8 mouse cellular contexts compared by ENCODE assay signal in the genomic region with DNA sequence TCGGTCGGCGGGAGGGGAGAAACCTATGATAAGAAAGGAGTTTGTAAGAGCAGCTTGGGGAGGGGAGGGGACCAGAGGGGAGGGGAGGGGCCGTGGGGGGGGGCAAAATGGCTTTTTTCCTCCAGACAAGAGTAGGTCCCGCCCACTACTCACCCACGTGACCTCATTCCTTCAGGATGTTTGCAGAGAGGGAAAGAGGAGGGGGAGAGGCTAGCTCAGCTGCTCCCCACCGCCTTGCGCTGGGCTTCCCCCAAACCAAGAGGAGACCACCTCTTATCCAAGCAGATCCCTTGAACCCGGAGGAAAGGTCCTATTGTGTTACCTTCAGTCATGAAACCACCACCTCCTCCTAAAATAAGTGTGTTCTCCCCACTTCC. TPM values are rescaled to one million over a fixed set of nuclear protein-coding genes. Genes with fewer than 3 reads are reported as not detected.
DNase-seq lines count a peak whose midpoint lies in the region; ATAC-seq and TF ChIP-seq lines count a peak whose summit lies in the region.

No protein-coding gene starts in this region.

- no peaks in the 10 kb centered on the region; the same call in 1 of the 2 replicates for H3K27me3 ChIP-seq in embryonic facial prominence, embryonic 10.5 days (replicated peaks; ENCODE audit: low read depth, poor library complexity, severe bottlenecking)
- H3K27me3 ChIP-seq in kidney, adult 2 months (replicated peaks; ENCODE audit: control insufficient read depth, insufficient read depth, low read length): no peaks in the 10 kb centered on the region
- no peaks in the 10 kb centered on the region for H3K27me3 ChIP-seq in limb, embryonic 14.5 days (ENCODE audit: control insufficient read depth, insufficient read depth, low read length)
- no peaks in the 10 kb centered on the region for H3K27me3 ChIP-seq in myocyte (ENCODE audit: control insufficient read depth, insufficient read depth, insufficient read length)

- H3K4me2 ChIP-seq in limb, embryonic 14.5 days (replicated peaks; ENCODE audit: low read depth, low read length, severe bottlenecking): peak overlapping the region; percentile 87
- peak overlapping the region; percentile 93 for H3K4me2 ChIP-seq in myocyte (ENCODE audit: low read depth)

- TF ChIP-seq CTCF in kidney, adult 2 months (conservative IDR thresholded peaks at IDR 0.05; ENCODE audit: insufficient read depth, insufficient read length, low read depth, low read length): no peak

- peak overlapping the region; percentile 26 for H3ac ChIP-seq in myocyte (ENCODE audit: control insufficient read depth, insufficient read length)

- peak; percentile 74 for TF ChIP-seq POLR2A in kidney, adult 2 months (IDR thresholded peaks at IDR 0.05; ENCODE audit: low read depth, low read length)
- no peak; the same call in 1 of the 2 replicates for TF ChIP-seq POLR2A in limb, embryonic 14.5 days (IDR thresholded peaks at IDR 0.05; ENCODE audit: borderline replicate concordance, extremely low read depth, insufficient read depth, insufficient read length)
- peak; percentile 70 for TF ChIP-seq POLR2A in myocyte (IDR thresholded peaks at IDR 0.05; ENCODE audit: insufficient read length, low read depth)

- peaks cover 22% of the 10 kb centered on the region for H3K36me3 ChIP-seq in embryonic facial prominence, embryonic 10.5 days (replicated peaks)
- H3K36me3 ChIP-seq in kidney, adult 2 months (ENCODE audit: control insufficient read depth, insufficient read depth, low read length): no peaks in the 10 kb centered on the region
- H3K36me3 ChIP-seq in limb, embryonic 14.5 days (ENCODE audit: control insufficient read depth, insufficient read depth, low read length): peaks cover 12% of the 10 kb centered on the region; the same call in 1 of the 2 replicates
- no peaks in the 10 kb centered on the region for H3K36me3 ChIP-seq in myocyte (ENCODE audit: control insufficient read depth, insufficient read depth)

- peak overlapping the region; percentile 94 for H3K4me3 ChIP-seq in embryonic facial prominence, embryonic 10.5 days
- H3K4me3 ChIP-seq in kidney, adult 2 months (ENCODE audit: insufficient read depth, low read depth, low read length): peak overlapping the region; percentile 79
- peak overlapping the region; percentile 98 for H3K4me3 ChIP-seq in limb, embryonic 14.5 days (replicated peaks; ENCODE audit: low read length)
- H3K4me3 ChIP-seq in myocyte: peak overlapping the region; percentile 89

- peak; percentile 85 for DNase-seq in layer of hippocampus, adult 11-12 months (ENCODE audit: low spot score)
- no peak for DNase-seq in layer of hippocampus, adult 9-10 months (ENCODE audit: low spot score)
- DNase-seq in embryonic facial prominence, embryonic 10.5 days (ENCODE audit: low spot score): peak; percentile 97
- DNase-seq in heart, adult 18-20 months: peak; percentile 89 to 91
- DNase-seq in kidney, adult 2 months: peak; percentile 95
- peak; percentile 99 for DNase-seq in limb, embryonic 14.5 days (ENCODE audit: low spot score)
- DNase-seq in testis, postnatal 10 days (ENCODE audit: low spot score): peak; percentile 97

- peaks cover 64% of the 10 kb centered on the region for H3K4me1 ChIP-seq in embryonic facial prominence, embryonic 10.5 days
- H3K4me1 ChIP-seq in kidney, adult 2 months (ENCODE audit: control insufficient read depth, insufficient read depth, low read length): peaks cover 14% of the 10 kb centered on the region; the same call in 1 of the 2 replicates
- peaks cover 49% of the 10 kb centered on the region for H3K4me1 ChIP-seq in limb, embryonic 14.5 days (ENCODE audit: control insufficient read depth, insufficient read depth, low read length)

- ATAC-seq in limb, embryonic 14.5 days (ENCODE audit: low FRiP score, low read depth): peak; percentile 60

- no peaks in the 10 kb centered on the region for H3K9me3 ChIP-seq in embryonic facial prominence, embryonic 10.5 days
- no peaks in the 10 kb centered on the region for H3K9me3 ChIP-seq in limb, embryonic 14.5 days (ENCODE audit: control insufficient read depth, low read length)

- peaks cover 54% of the 10 kb centered on the region for H3K79me2 ChIP-seq in myocyte (ENCODE audit: control insufficient read depth, insufficient read depth)

- 0% methylated on average over 6 of the region's 9 CpGs for WGBS in embryonic facial prominence, embryonic 10.5 days
- WGBS in kidney, adult 2 months: under 1% methylated on average over 6 of the region's 9 CpGs
- 0% methylated on average over 4 of the region's 9 CpGs for WGBS in limb, embryonic 14.5 days

- H3K27ac ChIP-seq in embryonic facial prominence, embryonic 10.5 days (replicated peaks): peak overlapping the region; percentile 99
- H3K27ac ChIP-seq in kidney, adult 2 months (ENCODE audit: insufficient read depth, low read depth, low read length): peak overlapping the region; percentile 98
- peak overlapping the region; percentile 97 for H3K27ac ChIP-seq in limb, embryonic 14.5 days (replicated peaks; ENCODE audit: low read depth, low read length)

- H3K9ac ChIP-seq in limb, embryonic 14.5 days (ENCODE audit: low read depth, low read length, severe bottlenecking): peak overlapping the region; percentile 91

TF ChIP-seq in myocyte, 11 proteins besides CTCF, POLR2A, EP300 and RAD21:
- TF ChIP-seq MYOD1 (IDR thresholded peaks at IDR 0.05; ENCODE audit: control insufficient read depth in 1 of 3, insufficient read length in 2 of 3, low read depth in 2 of 3) (peak in 1 of 3 experiments; percentile 27), USF1 (IDR thresholded peaks at IDR 0.05; ENCODE audit: low read depth) (peak; percentile 97), MYOG (IDR thresholded peaks at IDR 0.05; ENCODE audit: control insufficient read depth in 1 of 3, insufficient read depth in 1 of 3, insufficient read length in 2 of 3, low read depth in 2 of 3) (no peak), MAX (IDR thresholded peaks at IDR 0.05; ENCODE audit: low read depth) (no peak), TCF3 (IDR thresholded peaks at IDR 0.05; ENCODE audit: insufficient read length, low read depth) (no peak), SRF (IDR thresholded peaks at IDR 0.05; ENCODE audit: control insufficient read depth, insufficient read length, low read depth) (no peak), CEBPB (IDR thresholded peaks at IDR 0.05; ENCODE audit: insufficient read depth, poor library complexity, severe bottlenecking) (no peak), E2F4 (IDR thresholded peaks at IDR 0.05; ENCODE audit: insufficient read depth) (no peak), REST (IDR thresholded peaks at IDR 0.05; ENCODE audit: insufficient read depth, insufficient read length) (no peak), POLR2AphosphoS2 (IDR thresholded peaks at IDR 0.05; ENCODE audit: insufficient read length, low read depth) (peak; percentile 79)

RNA-seq across cellular contexts. Expression of gene Pcgf2, which starts 0.7 kb away (rescaled TPM):
- polyA plus RNA-seq in embryonic facial prominence, embryonic 10.5 days (2016; fragmentation: Nextera tagmentation; extraction: Ambion mirVana): 23.2 and 24.1 TPM in 2 replicates
- total RNA-seq in heart, adult 18-20 months (2021): 1 to 10 TPM; 4.8 to 4.9 TPM
- polyA plus RNA-seq in kidney, adult 2 months (2012; rRNA removed): 53.9 and 56.5 TPM in 2 replicates
- 130 and 179 TPM in 2 replicates for polyA plus RNA-seq in limb, embryonic 14.5 days (2012; rRNA removed)
- polyA plus RNA-seq in limb, embryonic 14.5 days (2014; fragmentation: Nextera tagmentation; extraction: Ambion mirVana): 18.1 and 21.5 TPM in 2 replicates
- polyA plus RNA-seq in myocyte (2012; fragmentation: generic; extraction: Trizol): 24.3 TPM

RNA-seq across cellular contexts. Expression of gene Psmb3, which starts 3.6 kb away (rescaled TPM):
- 634 and 654 TPM in 2 replicates for polyA plus RNA-seq in embryonic facial prominence, embryonic 10.5 days (2016; fragmentation: Nextera tagmentation; extraction: Ambion mirVana)
- 100 to 1,000 TPM; 135 to 150 TPM for total RNA-seq in heart, adult 18-20 months (2021)
- polyA plus RNA-seq in kidney, adult 2 months (2012; rRNA removed): 397 and 399 TPM in 2 replicates
- 368 and 421 TPM in 2 replicates for polyA plus RNA-seq in limb, embryonic 14.5 days (2012; rRNA removed)
- 489 and 508 TPM in 2 replicates for polyA plus RNA-seq in limb, embryonic 14.5 days (2014; fragmentation: Nextera tagmentation; extraction: Ambion mirVana)
- 694 TPM for polyA plus RNA-seq in myocyte (2012; fragmentation: generic; extraction: Trizol)

RNA-seq across cellular contexts. Expression of gene Cisd3, which starts 14.0 kb away (rescaled TPM):
- polyA plus RNA-seq in embryonic facial prominence, embryonic 10.5 days (2016; fragmentation: Nextera tagmentation; extraction: Ambion mirVana): 18.2 and 20.0 TPM in 2 replicates
- 100 to 1,000 TPM; 134 to 145 TPM for total RNA-seq in heart, adult 18-20 months (2021)
- polyA plus RNA-seq in kidney, adult 2 months (2012; rRNA removed): 139 and 149 TPM in 2 replicates
- 11.7 and 13.3 TPM in 2 replicates for polyA plus RNA-seq in limb, embryonic 14.5 days (2012; rRNA removed)
- 13.6 and 14.9 TPM in 2 replicates for polyA plus RNA-seq in limb, embryonic 14.5 days (2014; fragmentation: Nextera tagmentation; extraction: Ambion mirVana)
- polyA plus RNA-seq in myocyte (2012; fragmentation: generic; extraction: Trizol): 112 TPM

RNA-seq across cellular contexts. Expression of gene Mllt6, which starts 36.4 kb away (rescaled TPM):
- 2.1 and 2.2 TPM in 2 replicates for polyA plus RNA-seq in embryonic facial prominence, embryonic 10.5 days (2016; fragmentation: Nextera tagmentation; extraction: Ambion mirVana)
- 10 to 100 TPM; 59.5 to 60.0 TPM for total RNA-seq in heart, adult 18-20 months (2021)
- 36.6 and 40.4 TPM in 2 replicates for polyA plus RNA-seq in kidney, adult 2 months (2012; rRNA removed)
- polyA plus RNA-seq in limb, embryonic 14.5 days (2012; rRNA removed): 28.6 and 36.0 TPM in 2 replicates
- polyA plus RNA-seq in limb, embryonic 14.5 days (2014; fragmentation: Nextera tagmentation; extraction: Ambion mirVana): 4.9 and 6.1 TPM in 2 replicates
- 15.5 TPM for polyA plus RNA-seq in myocyte (2012; fragmentation: generic; extraction: Trizol)

RNA-seq across cellular contexts. Expression of gene Pip4k2b, which starts 44.9 kb away (rescaled TPM):
- 1.9 and 2.1 TPM in 2 replicates for polyA plus RNA-seq in embryonic facial prominence, embryonic 10.5 days (2016; fragmentation: Nextera tagmentation; extraction: Ambion mirVana)
- total RNA-seq in heart, adult 18-20 months (2021): 10 to 100 TPM; 23.7 to 24.1 TPM
- 9.2 and 10.6 TPM in 2 replicates for polyA plus RNA-seq in kidney, adult 2 months (2012; rRNA removed)
- 34.4 and 37.4 TPM in 2 replicates for polyA plus RNA-seq in limb, embryonic 14.5 days (2012; rRNA removed)
- polyA plus RNA-seq in limb, embryonic 14.5 days (2014; fragmentation: Nextera tagmentation; extraction: Ambion mirVana): 2.2 and 2.3 TPM in 2 replicates
- polyA plus RNA-seq in myocyte (2012; fragmentation: generic; extraction: Trizol): 30.1 TPM
